ENCODE assay signal across 10 mouse cellular contexts in genomic region chr6:86639180-86640160, GRCm38 (mm10). TPM values are rescaled to one million over a fixed set of nuclear protein-coding genes. Genes with fewer than 3 reads are reported as not detected.
A peak's percentile ranks its signal among the peaks of the same experiment; 100 is the strongest.
DNase-seq lines count a peak whose midpoint lies in the region; ATAC-seq and TF ChIP-seq lines count a peak whose summit lies in the region.
"Had no signal": no experiment of that assay in that cellular context is flagged by ENCODE, and none has a peak within 500 bp of the region (broad histone marks: within the 10 kb centered on the region; RNA-seq: fewer than 3 reads in every experiment).

No protein-coding gene starts in this region.

- no peaks in the 10 kb centered on the region for H3K4me1 ChIP-seq in hindbrain, embryonic 10.5 days (replicated peaks)
- no peaks in the 10 kb centered on the region for H3K4me1 ChIP-seq in hindbrain, embryonic 12.5 days
- no peaks in the 10 kb centered on the region for H3K4me1 ChIP-seq in ES-Bruce4 (ENCODE audit: control insufficient read depth, insufficient read depth, low read length)

- H3K36me3 ChIP-seq in hindbrain, embryonic 10.5 days, result no peaks in the 10 kb centered on the region
- no peaks in the 10 kb centered on the region for H3K36me3 ChIP-seq in hindbrain, embryonic 12.5 days
- H3K36me3 ChIP-seq in ES-Bruce4 (ENCODE audit: control insufficient read depth, insufficient read depth, low read length, poor library complexity, severe bottlenecking), result no peaks in the 10 kb centered on the region

- H3K27ac ChIP-seq in hindbrain, embryonic 10.5 days, result 0 out of 2 replicates have a peak overlapping the region, but pooled peaks have one; percentile 12
- H3K27ac ChIP-seq in hindbrain, embryonic 12.5 days, result no peak overlapping the region
- no peak overlapping the region for H3K27ac ChIP-seq in ES-Bruce4 (ENCODE audit: insufficient read depth, low read length)

- no peak for ATAC-seq in hindbrain, embryonic 12.5 days (ENCODE audit: low FRiP score)
- ATAC-seq in erythroid progenitor cell, adult 5-6 weeks (replicated peaks; ENCODE audit: low FRiP score, poor library complexity, severe bottlenecking), result peak; percentile 73
- ATAC-seq in megakaryocyte progenitor cell, adult 5-6 weeks (replicated peaks; ENCODE audit: poor library complexity), result peak; percentile 72

- no peak for TF ChIP-seq CTCF in ES-Bruce4 (IDR thresholded peaks at IDR 0.05; ENCODE audit: low read depth, low read length)

- H3K9me3 ChIP-seq in hindbrain, embryonic 10.5 days, result no peaks in the 10 kb centered on the region
- no peaks in the 10 kb centered on the region for H3K9me3 ChIP-seq in hindbrain, embryonic 12.5 days (replicated peaks)
- H3K9me3 ChIP-seq in ES-Bruce4 (replicated peaks; ENCODE audit: control insufficient read depth, insufficient read depth, low read length, poor library complexity, severe bottlenecking), result no peaks in the 10 kb centered on the region

- WGBS in hindbrain, embryonic 10.5 days, result 84% methylated on average over 18 of the region's 18 CpGs
- 78% methylated on average over 18 of the region's 18 CpGs for WGBS in hindbrain, embryonic 12.5 days

- no peak overlapping the region for H3K4me3 ChIP-seq in hindbrain, embryonic 10.5 days
- H3K4me3 ChIP-seq in hindbrain, embryonic 12.5 days, result no peak overlapping the region
- H3K4me3 ChIP-seq in ES-Bruce4 (ENCODE audit: low read depth, low read length), result peak overlapping the region; percentile 31

- H3K27me3 ChIP-seq in hindbrain, embryonic 10.5 days (ENCODE audit: insufficient read depth, poor library complexity, severe bottlenecking), result no peaks in the 10 kb centered on the region
- no peaks in the 10 kb centered on the region for H3K27me3 ChIP-seq in hindbrain, embryonic 12.5 days
- H3K27me3 ChIP-seq in ES-Bruce4 (ENCODE audit: control insufficient read depth, insufficient read depth, low read length, poor library complexity, severe bottlenecking), result no peaks in the 10 kb centered on the region

- H3K9ac ChIP-seq in hindbrain, embryonic 12.5 days, result no peak overlapping the region
- no peak overlapping the region for H3K9ac ChIP-seq in ES-Bruce4 (ENCODE audit: low read depth, poor library complexity, severe bottlenecking)

- no peak for TF ChIP-seq EP300 in ES-Bruce4 (IDR thresholded peaks at IDR 0.05; ENCODE audit: insufficient read depth, low read depth, low read length)

- no peak for DNase-seq in hindbrain, embryonic 10.5 days (ENCODE audit: low spot score)
- no peak for DNase-seq in thymus, postnatal 25 days
- DNase-seq in frontal cortex, postnatal 10 days (ENCODE audit: low spot score in 2 of 2), result no peak
- DNase-seq in embryo, embryonic 10 days (ENCODE audit: low spot score), result no peak
- DNase-seq: gastrocnemius, postnatal 36 days; thymus, postnatal 36 days had no signal

- no peak overlapping the region for H3K4me2 ChIP-seq in hindbrain, embryonic 12.5 days (replicated peaks)

- TF ChIP-seq POLR2A in ES-Bruce4 (IDR thresholded peaks at IDR 0.05; ENCODE audit: insufficient read depth, low read length), result no peak

RNA-seq across cellular contexts. Expression of gene Asprv1, which starts 11.5 kb away (rescaled TPM):
- polyA plus RNA-seq in hindbrain, embryonic 10.5 days (2016; fragmentation: Nextera tagmentation; extraction: Ambion mirVana), result 0.71 TPM in 2 replicates
- polyA plus RNA-seq in hindbrain, embryonic 12.5 days (2016; fragmentation: Nextera tagmentation; extraction: Ambion mirVana), result 0.39 and 0.67 TPM in 2 replicates
- polyA plus RNA-seq in ES-Bruce4 (2011; ENCODE audit: insufficient read depth, insufficient read length, low read depth, missing spikeins), result 0.43 and 0.64 TPM in 2 replicates
- 4.3 TPM in 1 of 2 replicates, not detected in the other for total RNA-seq in erythroid progenitor cell, adult 5-6 weeks (2015; ENCODE audit: low replicate concordance)
- 0.64 and 6.5 TPM in 2 replicates for total RNA-seq in erythroid progenitor cell, adult 5-6 weeks (2017; ENCODE audit: low replicate concordance)
- total RNA-seq in megakaryocyte progenitor cell, adult 5-6 weeks (2015), result 1.3 and 1.9 TPM in 2 replicates
- total RNA-seq in megakaryocyte progenitor cell, adult 5-6 weeks (2017), result 0.98 and 1.5 TPM in 2 replicates
- total RNA-seq: gastrocnemius, postnatal 36 days had no signal

RNA-seq across cellular contexts. Expression of gene Mxd1, which starts 29.5 kb away (rescaled TPM):
- polyA plus RNA-seq in hindbrain, embryonic 10.5 days (2016; fragmentation: Nextera tagmentation; extraction: Ambion mirVana), result 11.8 and 22.2 TPM in 2 replicates
- polyA plus RNA-seq in hindbrain, embryonic 12.5 days (2016; fragmentation: Nextera tagmentation; extraction: Ambion mirVana), result 30.1 and 30.4 TPM in 2 replicates
- 3.4 and 3.8 TPM in 2 replicates for polyA plus RNA-seq in ES-Bruce4 (2011; ENCODE audit: insufficient read depth, insufficient read length, low read depth, missing spikeins)
- 120 and 125 TPM in 2 replicates for total RNA-seq in erythroid progenitor cell, adult 5-6 weeks (2015; ENCODE audit: low replicate concordance)
- total RNA-seq in erythroid progenitor cell, adult 5-6 weeks (2017; ENCODE audit: low replicate concordance), result 150 and 170 TPM in 2 replicates
- total RNA-seq in megakaryocyte progenitor cell, adult 5-6 weeks (2015), result 17.6 and 19.4 TPM in 2 replicates
- 17.6 and 18.1 TPM in 2 replicates for total RNA-seq in megakaryocyte progenitor cell, adult 5-6 weeks (2017)

RNA-seq across cellular contexts. Expression of gene Snrnp27, which starts 44.9 kb away (rescaled TPM):
- 120 and 128 TPM in 2 replicates for polyA plus RNA-seq in hindbrain, embryonic 10.5 days (2016; fragmentation: Nextera tagmentation; extraction: Ambion mirVana)
- 115 and 125 TPM in 2 replicates for polyA plus RNA-seq in hindbrain, embryonic 12.5 days (2016; fragmentation: Nextera tagmentation; extraction: Ambion mirVana)
- 83.1 and 93.5 TPM in 2 replicates for polyA plus RNA-seq in ES-Bruce4 (2011; ENCODE audit: insufficient read depth, insufficient read length, low read depth, missing spikeins)
- total RNA-seq in erythroid progenitor cell, adult 5-6 weeks (2015; ENCODE audit: low replicate concordance), result 79.2 and 101 TPM in 2 replicates
- total RNA-seq in erythroid progenitor cell, adult 5-6 weeks (2017; ENCODE audit: low replicate concordance), result 78.6 and 116 TPM in 2 replicates
- total RNA-seq in megakaryocyte progenitor cell, adult 5-6 weeks (2015), result 80.1 and 86.4 TPM in 2 replicates
- 87.2 and 125 TPM in 2 replicates for total RNA-seq in megakaryocyte progenitor cell, adult 5-6 weeks (2017)
